Mouse (Mus musculus) embryo, embryonic 11.5 days (tissue): ENCODE results near the gene Anxa8.

ENCODE experiments used
- DNase-seq: peaks from one replicate; pipeline ENCODE4 v3.0.0-alpha.2; 2012; ENCODE audit warnings: low read depth, low spot score

Anxa8 gene

DNA sequence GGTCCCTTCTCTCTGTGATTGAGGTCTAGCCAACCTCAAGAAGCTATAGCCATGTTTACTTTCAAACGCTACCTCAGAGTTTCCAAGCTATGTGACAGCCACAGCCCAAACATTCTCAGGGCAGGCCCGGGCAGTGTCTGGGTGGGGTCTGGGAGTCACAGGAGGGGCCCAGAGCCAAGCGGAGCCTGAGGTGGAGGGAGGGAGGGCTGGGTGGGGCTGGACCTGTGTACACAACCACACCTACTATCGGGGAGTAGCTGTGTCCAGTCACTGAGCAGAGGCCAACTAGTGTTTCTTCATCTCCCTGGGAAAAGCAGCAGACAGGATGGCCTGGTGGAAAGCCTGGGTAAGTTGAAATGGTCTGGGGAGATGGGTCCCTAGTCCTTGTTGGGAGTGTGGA lies at the start of gene Anxa8:
Gene Anxa8, plus strand, starts transcription at position 251 of the 400 bp plus-strand sequence.
- DNase-seq, result no peak

DNA sequence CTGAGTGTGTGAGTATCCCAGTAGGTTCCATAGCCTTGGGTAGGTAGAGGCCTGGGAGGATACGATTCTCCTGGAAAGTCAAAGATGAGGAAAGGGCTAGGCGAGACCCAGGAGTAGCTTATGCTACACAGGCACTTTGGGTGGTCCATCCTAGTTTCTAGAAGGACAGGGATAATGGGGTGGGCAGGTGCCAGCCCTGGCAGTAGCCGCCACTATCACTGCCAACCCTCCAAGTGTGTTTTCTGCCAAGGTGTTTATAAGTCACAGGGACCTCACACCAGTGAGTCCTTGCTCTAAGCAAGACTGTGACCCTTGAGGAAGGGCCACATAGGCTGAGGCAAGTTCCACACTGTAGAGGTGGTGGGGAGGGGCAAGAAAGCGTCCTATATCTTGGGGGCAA lies 44.5 kb upstream of the Anxa8 start:
- no peak for DNase-seq

DNA sequence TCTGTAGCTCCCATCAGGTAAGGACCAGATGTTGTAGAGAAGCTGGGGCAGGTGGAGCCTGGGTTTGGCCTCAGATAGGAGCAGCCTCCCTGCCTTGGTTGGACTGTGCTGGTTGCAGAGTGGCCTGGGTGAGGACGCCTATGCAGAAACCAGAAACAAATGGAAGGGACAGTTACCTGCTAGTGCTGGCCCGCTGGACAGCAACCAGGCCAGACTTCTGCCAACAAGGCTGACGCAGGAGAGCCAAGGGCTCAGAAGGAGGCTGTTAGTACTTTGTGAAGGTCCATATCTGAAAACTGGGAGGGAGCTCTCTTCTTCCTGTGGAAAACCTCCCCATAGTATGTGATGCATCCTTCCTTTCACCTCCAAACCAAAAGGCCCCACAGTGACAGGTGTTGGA lies 42.4 kb upstream of the Anxa8 start:
- no peak for DNase-seq

GRCm38 (mm10) chr14:34050101-34050779 lies 35.5 kb upstream of the Anxa8 start:
- no peak for DNase-seq

DNA sequence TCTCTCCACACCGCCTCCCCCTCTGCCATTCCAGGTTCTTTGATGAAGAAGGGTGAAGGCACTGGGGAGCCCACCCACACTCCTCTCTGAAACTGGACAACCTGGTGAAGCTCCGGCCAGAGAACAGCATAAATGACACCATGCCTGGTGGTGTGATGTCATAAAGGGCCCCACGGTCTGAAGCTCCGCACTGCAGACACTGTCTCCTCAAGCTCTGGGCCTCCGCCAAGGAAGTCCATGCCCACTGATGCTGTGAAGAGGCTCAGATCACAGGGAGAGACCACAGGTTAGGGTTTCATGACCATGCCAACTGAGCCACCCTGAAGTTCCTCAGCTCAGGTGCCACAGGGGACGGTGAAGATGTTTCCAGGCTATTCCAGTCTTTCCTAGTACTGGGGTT lies 33.3 kb upstream of the Anxa8 start, which contains the start of gene Antxrl:
Gene Antxrl, plus strand, starts transcription at position 192 of the 400 bp plus-strand sequence.
- no peak for DNase-seq

DNA sequence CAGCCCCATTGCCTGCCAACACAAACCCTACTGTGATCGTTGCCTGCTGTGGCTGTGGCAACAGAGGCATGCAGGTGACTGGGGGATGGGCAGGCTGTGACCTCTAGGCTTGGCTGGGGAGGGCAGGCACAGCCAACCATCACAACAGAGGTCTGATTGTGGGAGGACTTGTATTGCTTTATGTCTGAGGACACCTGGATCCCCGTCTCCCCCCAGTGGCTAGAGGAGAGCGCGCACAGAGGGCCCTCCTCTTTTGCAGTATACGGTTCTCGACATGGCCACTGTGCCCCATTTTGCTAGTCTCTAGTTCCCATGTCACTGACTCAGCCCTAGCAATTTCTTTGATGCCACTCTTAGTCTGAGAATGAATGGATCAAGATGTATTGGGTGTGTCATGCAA lies 14.1 kb upstream of the Anxa8 start:
- DNase-seq, result no peak

DNA sequence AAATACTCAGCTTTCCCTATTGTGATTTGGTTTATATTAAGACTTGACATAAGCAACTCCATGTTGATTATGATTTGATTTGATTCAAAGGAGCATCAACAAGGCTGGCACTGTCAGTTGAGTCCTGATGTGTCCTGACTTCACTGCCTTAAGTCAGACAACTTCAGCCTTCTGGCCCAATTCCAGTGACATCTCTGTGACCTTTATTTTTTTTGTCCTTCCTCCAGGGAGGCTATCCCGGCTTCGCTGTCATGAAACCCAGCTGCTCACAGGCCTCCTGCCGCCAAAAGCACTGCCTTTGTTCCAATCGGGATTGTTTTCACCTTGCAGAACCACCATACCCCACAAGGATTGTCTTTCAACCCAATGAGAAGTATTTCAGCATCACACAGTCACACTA lies 10.4 kb upstream of the Anxa8 start:
- no peak for DNase-seq

DNA sequence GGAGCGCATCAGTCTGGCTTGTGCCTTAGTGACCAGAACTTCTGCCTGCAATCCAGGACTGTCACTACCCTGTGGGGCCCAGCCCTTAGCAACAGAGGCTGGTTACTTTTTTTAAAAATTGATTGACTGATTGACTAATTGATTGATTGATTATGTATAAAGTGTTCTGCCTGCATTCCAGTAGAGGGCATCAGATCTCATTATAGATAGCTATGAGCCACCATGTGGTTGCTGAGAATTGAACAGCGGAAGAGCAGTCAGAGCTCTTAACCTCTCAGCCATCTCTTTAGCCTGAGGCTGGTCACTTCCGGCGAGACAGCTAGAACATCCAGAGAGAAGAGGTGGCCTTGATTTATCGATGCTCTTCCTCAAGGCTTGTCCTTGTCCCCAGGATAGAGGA lies 8.6 kb upstream of the Anxa8 start:
- no peak for DNase-seq

GRCm38 (mm10) chr14:34078293-34078692 lies 7.5 kb upstream of the Anxa8 start:
- no peak for DNase-seq

DNA sequence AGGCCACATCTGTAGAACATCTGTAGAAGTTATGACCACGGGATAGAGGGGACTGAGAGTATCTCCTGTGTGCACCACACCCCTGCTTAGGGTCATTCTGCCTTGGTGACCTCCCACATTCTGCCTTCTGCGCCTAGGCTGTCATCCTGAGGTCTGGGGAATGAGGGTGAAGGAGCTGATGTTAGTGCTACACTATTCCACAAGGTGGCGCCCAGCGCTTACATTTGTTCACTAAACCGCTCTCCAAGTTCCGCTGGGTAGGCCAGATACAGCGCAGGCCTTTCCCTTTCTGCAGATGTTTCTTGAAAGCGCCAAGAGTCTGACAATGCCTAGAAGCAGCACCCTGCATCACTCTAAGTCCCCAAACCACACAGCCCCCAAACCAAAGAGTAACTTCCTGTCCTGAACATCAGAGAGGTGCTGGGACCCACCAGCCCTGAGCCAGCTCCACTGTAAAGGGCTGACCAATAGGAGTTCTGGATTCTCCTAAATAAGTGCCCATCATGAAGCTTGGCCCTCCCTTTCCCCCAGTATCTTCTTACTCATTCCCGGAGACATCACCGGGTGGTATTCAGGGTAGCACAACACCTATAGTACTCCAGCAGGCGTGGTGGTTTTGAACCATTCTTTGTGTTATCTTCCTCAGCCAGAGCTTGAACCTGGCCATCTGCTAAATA lies 5.3 kb upstream of the Anxa8 start:
- DNase-seq, result peak; percentile 73

- no peak for DNase-seq
Measured at GRCm38 (mm10) chr14:34086806-34087205, 1.0 kb downstream of the Anxa8 start.

- DNase-seq, result no peak
Measured at GRCm38 (mm10) chr14:34087856-34088398, 2.1 kb downstream of the Anxa8 start.

- no peak for DNase-seq
Measured at GRCm38 (mm10) chr14:34089796-34090195, 4.0 kb downstream of the Anxa8 start.

DNA sequence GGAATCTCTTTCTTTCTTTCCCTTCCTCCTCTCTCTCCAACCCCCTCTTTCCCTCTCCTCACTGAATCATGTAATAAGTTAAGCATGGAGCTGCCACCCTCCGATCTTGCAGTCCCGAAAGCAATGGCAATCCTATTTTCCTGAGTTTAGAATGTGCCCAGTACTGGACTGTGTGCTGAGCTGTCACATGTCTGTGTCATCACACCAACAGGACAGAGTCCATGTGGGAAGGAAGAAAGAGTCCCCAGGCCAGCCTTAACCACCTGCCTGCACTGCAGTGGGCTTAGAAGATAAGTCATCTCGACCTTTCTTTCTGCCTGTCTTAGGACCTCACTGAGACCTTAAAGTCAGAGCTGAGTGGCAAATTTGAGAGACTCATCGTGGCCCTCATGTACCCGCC lies 5.7 kb downstream of the Anxa8 start:
- no peak for DNase-seq

DNA sequence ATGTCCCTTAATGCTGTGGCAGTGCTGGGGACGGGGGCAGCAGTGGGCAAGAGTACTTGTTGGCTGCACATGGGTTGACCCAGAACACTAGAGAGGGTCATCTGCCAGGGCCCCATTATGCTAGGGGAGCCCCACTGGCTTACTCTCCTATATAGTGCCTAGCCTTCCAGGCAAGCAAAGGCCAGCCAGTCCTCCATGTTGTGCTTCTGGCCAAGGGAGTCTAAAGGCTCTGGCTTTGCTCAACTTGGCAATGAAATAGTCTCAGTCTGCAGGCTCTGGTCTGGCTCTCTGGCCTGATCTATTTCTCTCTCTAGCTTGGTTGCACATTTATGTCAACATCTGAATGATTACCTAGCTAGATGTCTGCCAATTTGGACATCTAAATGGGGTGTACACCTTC lies 7.1 kb downstream of the Anxa8 start:
- no peak for DNase-seq

- DNase-seq, result no peak
Measured at GRCm38 (mm10) chr14:34096161-34096560, 10.4 kb downstream of the Anxa8 start.

DNA sequence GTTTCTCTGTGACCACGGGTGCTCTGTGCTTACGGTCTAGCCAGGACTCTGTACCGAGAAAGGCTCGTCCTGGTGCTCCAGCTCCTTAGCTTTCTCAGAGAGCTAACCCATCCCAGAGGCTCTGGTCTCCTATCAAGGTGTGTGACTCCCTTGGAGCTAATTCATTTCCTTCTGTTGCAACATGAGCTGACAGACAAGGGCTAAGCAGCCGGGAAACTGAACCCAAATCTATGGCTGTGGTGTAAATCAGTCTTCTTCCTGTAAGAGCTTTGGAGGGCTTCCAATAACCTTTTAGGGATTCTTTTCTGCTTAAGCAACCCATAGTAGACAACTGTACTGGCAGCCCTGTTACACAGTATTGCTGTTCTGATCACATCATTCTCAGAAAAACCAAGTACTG lies 16.8 kb downstream of the Anxa8 start, which contains the start of gene A630023A22Rik:
Gene A630023A22Rik, minus strand, starts transcription at position 154 of the 400 bp plus-strand sequence.
- DNase-seq, result no peak

DNA sequence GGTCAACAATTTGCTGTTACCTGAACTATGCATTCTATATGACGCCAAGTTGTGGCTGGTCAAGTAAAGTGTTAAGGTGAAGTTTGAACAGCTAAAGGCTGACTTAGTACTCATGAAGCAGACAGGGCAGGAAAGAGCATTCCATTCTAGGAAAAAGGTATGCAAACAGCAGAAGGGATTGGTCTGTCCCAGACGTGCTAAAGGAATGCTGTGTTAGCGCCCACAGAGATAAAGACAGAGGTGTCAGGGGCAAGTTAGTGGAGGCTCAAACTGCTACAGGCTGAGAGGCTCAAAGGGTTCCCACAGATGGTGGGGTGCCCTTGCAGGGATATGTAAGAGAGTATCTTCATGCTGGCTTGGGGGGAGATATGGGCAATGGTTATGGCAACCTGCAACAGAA lies 18.1 kb downstream of the Anxa8 start:
- DNase-seq, result no peak

- peak; percentile 48 for DNase-seq
Measured at GRCm38 (mm10) chr14:34104892-34105291, 19.1 kb downstream of the Anxa8 start.

DNA sequence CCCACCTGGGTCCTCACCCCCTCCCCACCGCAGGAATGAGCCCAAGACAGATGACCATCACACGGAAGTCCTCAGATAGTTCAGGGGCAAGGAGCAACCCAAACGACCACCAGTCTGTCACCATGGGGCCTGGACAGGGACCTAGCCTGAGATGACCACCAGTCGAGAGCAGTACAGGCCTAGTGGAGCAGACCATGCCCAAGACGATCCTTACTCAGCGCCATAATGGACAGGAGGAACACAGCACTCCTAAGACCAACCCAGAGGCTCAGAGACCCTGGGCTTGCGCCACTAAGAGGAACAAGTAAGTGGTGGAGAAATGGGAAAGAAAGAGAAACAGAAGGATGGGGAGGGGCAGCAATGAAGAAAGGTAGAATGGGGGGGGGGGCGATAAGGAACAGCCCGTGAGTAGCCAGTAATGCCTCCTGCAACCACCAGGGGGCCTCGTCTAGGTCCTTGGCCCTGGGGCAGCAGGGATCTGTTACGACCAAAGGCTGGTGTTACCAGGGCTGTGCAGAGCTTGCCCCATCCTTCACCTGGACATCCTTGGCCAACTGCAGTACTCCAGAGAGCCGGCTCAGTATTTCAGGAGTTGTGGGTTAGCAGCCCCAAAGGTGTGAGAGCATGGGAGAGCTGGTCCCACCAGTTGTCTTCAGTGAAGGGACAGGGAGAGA lies 20.7 kb downstream of the Anxa8 start:
- no peak for DNase-seq

GRCm38 (mm10) chr14:34107594-34107993 lies 21.8 kb downstream of the Anxa8 start:
- DNase-seq, result no peak

GRCm38 (mm10) chr14:34114311-34114710 lies 28.5 kb downstream of the Anxa8 start:
- no peak for DNase-seq
